Mouse (Mus musculus) hindbrain, embryonic 10.5 days (tissue): ENCODE results near the gene Cyfip2. TPM values are rescaled to one million over a fixed set of nuclear protein-coding genes. Genes with fewer than 3 reads are reported as not detected.

Experiments
- DNase-seq: peaks from one replicate; pipeline ENCODE4 v3.0.0-alpha.2; 2017; ENCODE audit warnings: low spot score
- H3K27ac ChIP-seq: fragments of 300-500 bp; sonication (generic); 2 replicates; pipeline ENCODE4 v1.5.1; 2016; ENCODE audit warnings: mild to moderate bottlenecking, moderate library complexity
- H3K27me3 ChIP-seq: fragments of 300-500 bp; sonication (generic); 2 replicates; pipeline ENCODE4 v1.6.1; 2016; ENCODE audit warnings: mild to moderate bottlenecking; ENCODE audit not compliant: poor library complexity, insufficient read depth, severe bottlenecking
- H3K36me3 ChIP-seq: fragments of 300-500 bp; sonication (generic); 2 replicates; pipeline ENCODE4 v1.6.1; 2016; ENCODE audit warnings: mild to moderate bottlenecking, moderate library complexity
- H3K4me1 ChIP-seq: fragments of 300-500 bp; sonication (generic); replicated peaks from 2 replicates; pipeline ENCODE4 v1.6.1; 2016; ENCODE audit warnings: mild to moderate bottlenecking
- H3K4me3 ChIP-seq: fragments of 300-500 bp; sonication (generic); 2 replicates; pipeline ENCODE4 v1.5.1; 2016; ENCODE audit warnings: mild to moderate bottlenecking, moderate library complexity
- H3K9me3 ChIP-seq: fragments of 300-500 bp; sonication (generic); 2 replicates; pipeline ENCODE4 v1.6.1; 2016; ENCODE audit warnings: mild to moderate bottlenecking, moderate library complexity
- WGBS: fragments of 180-500 bp; shearing (Covaris S2); methylation state at CpG from one replicate; pipeline ENCODE4 v1.1.7; 2016; 5-methylcytosine and 5-hydroxymethylcytosine counted together
- polyA plus RNA-seq: library from polyadenylated mRNA; unstranded; fragments of >200 nt; fragmentation: Nextera tagmentation; extraction: Ambion mirVana; gene quantifications from 2 replicates; pipeline ENCODE4 v1.2.1, GENCODE M21; 2016

Cyfip2 gene
- polyA plus RNA-seq, 1 experiment from 2014 or later: 46.1 TPM

DNA sequence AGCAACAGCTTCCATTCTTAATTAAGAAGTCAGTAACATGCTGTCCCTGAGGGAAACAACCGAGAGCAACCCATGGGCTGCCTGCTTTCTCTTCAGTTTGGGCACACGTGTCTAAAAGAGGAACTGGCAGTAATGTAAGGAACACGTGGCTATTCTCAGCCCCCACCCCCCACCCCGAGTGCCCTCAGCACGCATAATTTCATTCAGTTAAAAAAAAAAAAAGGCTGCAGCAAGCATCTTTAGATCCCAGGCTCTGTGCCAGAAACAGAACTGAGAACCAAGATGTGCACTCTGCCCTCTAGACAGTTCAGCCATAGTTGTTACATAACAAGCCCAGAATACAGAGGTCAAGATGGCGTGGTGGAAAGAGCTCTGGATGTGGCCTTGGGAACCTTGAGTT, 25.9 kb downstream of the Cyfip2 start:
- Histone ChIP-seq H3K9me3 (no peaks in the 10 kb centered on the region), H3K27ac (no peak overlapping the region), H3K36me3 (peaks cover 56% of the 10 kb centered on the region), H3K4me1 (peaks cover 12% of the 10 kb centered on the region), H3K4me3 (no peak overlapping the region), H3K27me3 (no peaks in the 10 kb centered on the region; the same call in 1 of the 2 replicates)
- DNase-seq: no peak
- 75% methylated on average over 6 of the region's 6 CpGs for WGBS

DNA sequence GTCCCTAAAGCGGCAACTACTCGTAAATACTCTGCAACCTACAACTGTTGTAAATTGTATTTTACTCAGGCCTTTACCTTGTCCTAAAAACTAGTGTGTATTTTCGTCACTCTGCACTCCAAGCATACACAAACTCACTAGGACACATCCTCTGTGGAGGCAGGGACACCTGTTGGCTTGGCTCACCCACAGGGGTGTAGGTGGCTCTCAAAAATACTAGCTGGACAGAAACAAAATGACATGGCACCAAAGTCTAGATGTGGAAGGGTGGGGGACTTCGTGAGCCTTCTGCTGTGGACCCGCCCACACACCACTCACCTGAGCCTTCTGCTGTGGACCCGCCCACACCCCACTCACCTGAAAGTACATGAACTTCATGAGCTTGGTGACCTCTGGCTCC, 28.9 kb downstream of the Cyfip2 start:
- Histone ChIP-seq H3K4me3 (no peak overlapping the region), H3K36me3 (peaks cover 73% of the 10 kb centered on the region), H3K27ac (no peak overlapping the region), H3K4me1 (no peaks in the 10 kb centered on the region), H3K9me3 (no peaks in the 10 kb centered on the region), H3K27me3 (no peaks in the 10 kb centered on the region; the same call in 1 of the 2 replicates)
- 92% methylated on average over 6 of the region's 6 CpGs for WGBS
- no peak for DNase-seq

- DNase-seq: no peak
- H3K36me3 ChIP-seq: peaks cover 73% of the 10 kb centered on the region
- 93% methylated on average over 5 of the region's 5 CpGs for WGBS
Observed at GRCm38 (mm10) chr11:46282612-46283011, 30.0 kb downstream of the Cyfip2 start.

GRCm38 (mm10) chr11:46278709-46279108, 34.0 kb downstream of the Cyfip2 start:
- WGBS: 87% methylated on average over 12 of the region's 12 CpGs
- peaks cover 91% of the 10 kb centered on the region for H3K36me3 ChIP-seq

More at GRCm38 (mm10) chr11:46282612-46283011, 30.0 kb downstream of the Cyfip2 start:
- H3K27ac ChIP-seq: no peak overlapping the region
- no peaks in the 10 kb centered on the region; the same call in 1 of the 2 replicates for H3K27me3 ChIP-seq
- no peaks in the 10 kb centered on the region for H3K4me1 ChIP-seq
- no peaks in the 10 kb centered on the region for H3K9me3 ChIP-seq
- H3K4me3 ChIP-seq: no peak overlapping the region

DNA sequence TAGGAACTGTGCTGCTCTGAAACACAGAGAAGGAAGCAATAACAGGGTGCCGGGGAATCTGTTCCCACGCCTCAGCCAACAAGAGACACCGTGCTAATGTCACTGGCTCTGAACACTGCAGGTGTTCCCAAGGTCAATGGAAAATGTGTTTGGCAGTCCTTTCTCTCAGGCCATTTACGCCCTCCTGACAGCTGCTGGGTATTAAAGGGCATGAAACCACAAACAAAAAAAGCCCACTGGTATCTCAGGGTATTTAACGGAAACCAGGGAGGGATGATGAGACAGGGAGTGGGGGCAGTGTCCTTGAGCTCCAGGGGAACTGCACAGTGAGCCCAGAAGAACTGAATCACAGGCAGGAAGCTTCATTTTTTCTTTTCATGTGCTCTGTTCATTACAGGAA, 34.5 kb downstream of the Cyfip2 start:
- Histone ChIP-seq H3K9me3 (no peaks in the 10 kb centered on the region), H3K4me1 (no peaks in the 10 kb centered on the region), H3K36me3 (peaks cover 89% of the 10 kb centered on the region), H3K4me3 (no peak overlapping the region), H3K27ac (no peak overlapping the region), H3K27me3 (no peaks in the 10 kb centered on the region)
- 72% methylated on average over 5 of the region's 5 CpGs for WGBS
- DNase-seq: no peak

More at GRCm38 (mm10) chr11:46278709-46279108, 34.0 kb downstream of the Cyfip2 start:
- Histone ChIP-seq H3K27me3 (no peaks in the 10 kb centered on the region), H3K4me1 (no peaks in the 10 kb centered on the region), H3K27ac (no peak overlapping the region), H3K4me3 (no peak overlapping the region), H3K9me3 (no peaks in the 10 kb centered on the region)
- no peak for DNase-seq

DNA sequence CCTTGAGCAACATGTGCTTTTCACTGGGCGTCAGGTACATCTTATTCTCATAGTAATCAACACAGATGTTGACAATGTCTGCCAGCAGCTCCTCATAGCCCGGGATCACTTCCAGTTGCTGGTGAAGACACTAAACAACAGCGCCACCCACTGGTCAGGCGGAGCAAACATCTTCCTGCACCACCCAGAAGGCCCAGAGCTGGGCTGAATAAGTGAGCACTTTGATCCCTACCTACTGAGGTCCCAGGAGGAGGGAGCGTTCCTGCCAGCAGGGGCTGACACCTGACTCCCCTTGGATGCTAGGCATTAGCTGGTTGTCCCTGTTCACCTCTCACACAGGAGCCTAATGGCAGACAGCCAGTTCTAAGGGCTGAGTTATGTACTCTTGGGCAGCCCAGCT, 35.9 kb downstream of the Cyfip2 start:
- DNase-seq: peak; percentile 29
- H3K4me3 ChIP-seq: no peak overlapping the region
- H3K36me3 ChIP-seq: peaks cover 89% of the 10 kb centered on the region
- no peak overlapping the region for H3K27ac ChIP-seq
- H3K9me3 ChIP-seq: no peaks in the 10 kb centered on the region
- 41% methylated on average over 5 of the region's 5 CpGs for WGBS
- H3K27me3 ChIP-seq: no peaks in the 10 kb centered on the region
- H3K4me1 ChIP-seq: no peaks in the 10 kb centered on the region

DNA sequence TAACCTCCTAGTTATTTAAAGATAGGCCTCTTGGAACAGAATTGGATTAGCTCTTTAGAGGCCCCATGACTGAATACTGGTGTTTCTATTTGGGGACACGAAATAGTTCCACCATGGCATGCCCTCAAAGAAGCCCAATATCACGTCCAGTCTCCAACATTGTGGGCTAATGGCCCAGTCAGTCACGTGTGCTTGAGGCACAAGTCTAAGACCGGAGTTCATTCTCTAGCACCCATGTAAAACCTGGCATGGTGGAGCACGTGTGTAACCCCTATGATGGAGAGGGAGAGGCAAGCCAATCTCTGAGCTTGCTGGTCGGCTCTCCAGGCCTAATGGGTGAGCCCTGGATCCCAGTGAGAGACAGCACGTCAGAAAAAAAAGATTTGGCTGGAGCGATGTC, 36.5 kb downstream of the Cyfip2 start:
- no peak for DNase-seq
- H3K27me3 ChIP-seq: no peaks in the 10 kb centered on the region
- H3K27ac ChIP-seq: no peak overlapping the region
- 92% methylated on average over 8 of the region's 8 CpGs for WGBS
- H3K9me3 ChIP-seq: no peaks in the 10 kb centered on the region
- H3K36me3 ChIP-seq: peaks cover 87% of the 10 kb centered on the region
- H3K4me3 ChIP-seq: no peak overlapping the region
- no peaks in the 10 kb centered on the region for H3K4me1 ChIP-seq

DNA sequence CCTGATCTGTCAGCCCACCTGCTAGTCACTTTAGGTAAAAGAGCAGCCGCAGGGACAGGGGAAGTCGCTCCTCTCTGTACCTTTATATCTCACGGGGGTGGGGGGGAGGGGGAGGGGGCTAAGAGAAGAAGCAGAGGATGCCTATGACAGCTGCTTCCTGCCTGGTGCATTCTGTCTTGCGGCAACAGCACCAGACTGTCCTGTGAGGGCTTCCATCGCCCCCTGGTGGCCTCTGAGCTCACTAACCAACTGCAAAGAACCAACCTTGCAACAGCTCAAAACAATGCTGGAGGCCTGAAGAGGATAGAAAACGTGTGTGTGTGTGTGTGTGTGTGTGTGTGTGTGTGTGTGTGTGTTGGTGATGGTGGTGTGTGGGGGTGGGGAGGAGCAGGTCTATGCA, 37.4 kb downstream of the Cyfip2 start:
- H3K36me3 ChIP-seq: peaks cover 87% of the 10 kb centered on the region
- WGBS: 12% methylated on average over 6 of the region's 6 CpGs
- no peaks in the 10 kb centered on the region for H3K4me1 ChIP-seq
- no peak overlapping the region for H3K27ac ChIP-seq
- no peak overlapping the region for H3K4me3 ChIP-seq
- no peaks in the 10 kb centered on the region for H3K9me3 ChIP-seq
- peak; percentile 78 for DNase-seq
- H3K27me3 ChIP-seq: no peaks in the 10 kb centered on the region

DNA sequence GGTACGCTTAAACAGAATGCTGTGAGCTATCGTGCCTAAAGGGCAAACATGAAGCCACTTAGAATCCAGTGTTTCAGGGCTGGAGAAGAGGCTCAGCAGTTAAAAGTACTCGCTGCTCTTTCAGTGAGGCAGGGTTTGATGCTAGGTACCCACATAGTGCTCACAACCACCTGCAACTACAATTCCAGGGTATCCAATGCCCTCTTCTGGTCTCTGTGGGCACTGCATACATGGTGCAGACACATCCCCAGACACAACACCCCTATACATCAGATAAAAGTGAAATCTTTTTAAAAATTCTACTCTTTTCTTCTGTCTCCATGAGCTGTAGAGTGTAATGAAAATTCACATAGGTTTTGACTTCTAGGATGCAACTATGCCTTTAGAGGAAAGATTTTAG, 38.7 kb downstream of the Cyfip2 start:
- Histone ChIP-seq H3K4me3 (no peak overlapping the region), H3K9me3 (no peaks in the 10 kb centered on the region), H3K36me3 (peaks cover 84% of the 10 kb centered on the region), H3K27me3 (no peaks in the 10 kb centered on the region), H3K27ac (no peak overlapping the region), H3K4me1 (no peaks in the 10 kb centered on the region)
- WGBS: 91% methylated on average over 3 of the region's 3 CpGs
- DNase-seq: no peak

DNA sequence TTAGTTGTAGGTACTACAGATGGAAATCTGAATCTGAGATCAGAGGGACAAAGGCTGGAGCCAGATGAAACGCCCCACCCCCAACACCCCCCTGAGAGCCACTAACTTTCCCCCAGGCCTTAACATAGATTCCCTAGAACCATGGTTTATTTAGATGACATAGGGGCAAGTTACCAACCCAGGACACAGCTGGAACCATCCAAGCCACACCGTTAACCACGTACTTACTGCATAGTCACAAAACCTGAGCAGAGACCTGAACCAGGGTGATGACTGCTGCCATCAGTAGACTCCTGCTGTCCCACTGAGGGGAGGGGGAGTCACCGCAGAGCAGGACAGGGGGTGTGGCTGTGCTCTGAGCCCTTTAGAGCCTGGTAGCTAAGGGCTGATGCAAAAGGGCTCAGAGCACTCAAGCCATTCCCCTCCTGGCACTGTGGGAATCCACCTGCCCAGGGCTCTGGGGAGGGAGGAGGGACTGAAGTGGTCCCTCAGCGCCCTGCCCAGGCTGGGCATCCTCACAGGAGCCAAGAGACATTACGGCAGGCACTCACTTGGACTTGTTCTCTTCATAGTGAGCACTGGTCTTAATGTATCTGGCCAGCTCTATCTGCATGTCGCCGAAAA, 40.5 kb downstream of the Cyfip2 start:
- no peak for DNase-seq
- H3K36me3 ChIP-seq: peaks cover 79% of the 10 kb centered on the region
- H3K9me3 ChIP-seq: no peaks in the 10 kb centered on the region
- H3K27ac ChIP-seq: no peak overlapping the region; the same call in 1 of the 2 replicates
- H3K27me3 ChIP-seq: no peaks in the 10 kb centered on the region
- no peak overlapping the region for H3K4me3 ChIP-seq
- H3K4me1 ChIP-seq: no peaks in the 10 kb centered on the region
- WGBS: 68% methylated on average over 8 of the region's 8 CpGs

GRCm38 (mm10) chr11:46269893-46270292, 42.8 kb downstream of the Cyfip2 start:
- Histone ChIP-seq H3K4me3 (no peak overlapping the region), H3K36me3 (peaks cover 83% of the 10 kb centered on the region), H3K9me3 (no peaks in the 10 kb centered on the region), H3K4me1 (no peaks in the 10 kb centered on the region), H3K27me3 (no peaks in the 10 kb centered on the region), H3K27ac (no peak overlapping the region)
- no peak for DNase-seq
- 76% methylated on average over 3 of the region's 3 CpGs for WGBS

DNA sequence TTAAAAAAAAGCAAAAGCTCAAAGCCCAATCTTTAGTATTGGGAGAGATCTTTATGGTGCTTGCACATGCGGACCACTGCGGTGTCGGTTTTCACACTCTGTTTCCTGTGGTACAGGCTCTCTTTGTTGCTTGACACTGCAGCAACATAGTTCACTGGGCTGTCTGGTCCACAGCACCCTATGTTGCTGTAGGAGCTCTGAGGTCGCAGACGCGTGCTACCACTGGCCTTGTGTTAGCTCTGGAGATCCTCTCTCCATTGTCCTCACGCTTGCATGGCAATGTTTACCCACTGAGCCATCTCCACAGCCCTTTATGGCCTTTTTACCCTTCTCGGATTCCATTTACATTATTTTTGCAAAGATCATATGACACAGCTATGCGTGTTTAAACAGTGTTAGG, 43.3 kb downstream of the Cyfip2 start:
- peaks cover 84% of the 10 kb centered on the region for H3K36me3 ChIP-seq
- H3K4me3 ChIP-seq: no peak overlapping the region
- H3K27ac ChIP-seq: no peak overlapping the region
- no peaks in the 10 kb centered on the region for H3K27me3 ChIP-seq
- no peak for DNase-seq
- H3K4me1 ChIP-seq: no peaks in the 10 kb centered on the region
- WGBS: 80% methylated on average over 9 of the region's 9 CpGs
- H3K9me3 ChIP-seq: no peaks in the 10 kb centered on the region

GRCm38 (mm10) chr11:46268991-46269390, 43.7 kb downstream of the Cyfip2 start:
- WGBS: 29% methylated on average over 7 of the region's 7 CpGs
- no peak overlapping the region for H3K4me3 ChIP-seq
- peak; percentile 45 for DNase-seq
- H3K36me3 ChIP-seq: peaks cover 84% of the 10 kb centered on the region
- H3K4me1 ChIP-seq: no peaks in the 10 kb centered on the region
- H3K27ac ChIP-seq: no peak overlapping the region
- H3K27me3 ChIP-seq: no peaks in the 10 kb centered on the region
- no peaks in the 10 kb centered on the region for H3K9me3 ChIP-seq
